Mouse (Mus musculus) myocyte (in vitro differentiated cells): ENCODE data around the gene Pan3.

Experiments used
- CEBPB ChIP-seq: IDR thresholded peaks from 2 replicates; pipeline ENCODE4 v1.6.1; 2011; ENCODE audit warnings: mild to moderate bottlenecking, moderate library complexity; ENCODE audit not compliant: poor library complexity, insufficient read depth, severe bottlenecking
- E2F4 ChIP-seq: IDR thresholded peaks from one replicate; pipeline ENCODE4 v1.6.1; 2011; ENCODE audit warnings: mild to moderate bottlenecking, control low read depth, moderate library complexity; ENCODE audit not compliant: insufficient read depth
- MAX ChIP-seq: IDR thresholded peaks from one replicate; pipeline ENCODE4 v1.6.1; 2011; ENCODE audit warnings: low read depth, mild to moderate bottlenecking, control low read depth
- MYOD1 ChIP-seq, 3 experiments: IDR thresholded peaks; one replicate each; pipeline ENCODE4 v1.6.1; 2011; ENCODE audit warnings: control low read depth in 2 of 3, low read depth in 2 of 3, mild to moderate bottlenecking in 2 of 3, moderate library complexity in 1 of 3; ENCODE audit not compliant: insufficient read length in 2 of 3, control insufficient read depth in 1 of 3
- MYOG ChIP-seq, 3 experiments: IDR thresholded peaks; one replicate each; pipeline ENCODE4 v1.6.1; 2011; ENCODE audit warnings: control low read depth in 2 of 3, low read depth in 2 of 3, mild to moderate bottlenecking in 2 of 3; ENCODE audit not compliant: insufficient read length in 2 of 3, control insufficient read depth in 1 of 3, insufficient read depth in 1 of 3
- POLR2A ChIP-seq: IDR thresholded peaks from one replicate; pipeline ENCODE4 v1.6.1; 2011; ENCODE audit warnings: low read depth, mild to moderate bottlenecking, control low read depth, moderate library complexity; ENCODE audit not compliant: insufficient read length
- POLR2AphosphoS2 ChIP-seq: IDR thresholded peaks from one replicate; pipeline ENCODE4 v1.6.1; 2011; ENCODE audit warnings: low read depth, control low read depth; ENCODE audit not compliant: insufficient read length
- REST ChIP-seq: IDR thresholded peaks from one replicate; pipeline ENCODE4 v1.6.1; 2011; ENCODE audit warnings: mild to moderate bottlenecking, control low read depth, moderate library complexity; ENCODE audit not compliant: insufficient read depth, insufficient read length
- SRF ChIP-seq: IDR thresholded peaks from one replicate; pipeline ENCODE4 v1.6.1; 2011; ENCODE audit warnings: low read depth; ENCODE audit not compliant: control insufficient read depth, insufficient read length
- TCF12 ChIP-seq: IDR thresholded peaks from one replicate; pipeline ENCODE4 v1.6.1; 2011; ENCODE audit warnings: mild to moderate bottlenecking, control low read depth; ENCODE audit not compliant: poor library complexity, insufficient read depth, severe bottlenecking
- TCF3 ChIP-seq: IDR thresholded peaks from one replicate; pipeline ENCODE4 v1.6.1; 2011; ENCODE audit warnings: low read depth, control low read depth; ENCODE audit not compliant: insufficient read length
- USF1 ChIP-seq: IDR thresholded peaks from one replicate; pipeline ENCODE4 v1.6.1; 2011; ENCODE audit warnings: low read depth, mild to moderate bottlenecking, control low read depth, moderate library complexity

- TF ChIP-seq MYOD1 (IDR thresholded peaks at IDR 0.05; ENCODE audit: control insufficient read depth in 1 of 3, insufficient read length in 2 of 3, low read depth in 2 of 3) (no peak), REST (no peak), POLR2A (no peak), E2F4 (no peak), POLR2AphosphoS2 (no peak), SRF (no peak), MAX (no peak), CEBPB (no peak), TCF3 (no peak), TCF12 (no peak), USF1 (no peak), MYOG (IDR thresholded peaks at IDR 0.05; ENCODE audit: control insufficient read depth in 1 of 3, insufficient read depth in 1 of 3, insufficient read length in 2 of 3, low read depth in 2 of 3) (no peak)
Measured at GRCm38 (mm10) chr5:147435751-147436150, 5.8 kb downstream of the Pan3 start.
